Mouse (Mus musculus) 416B (cell line): ENCODE measurements around the gene Pax5.

Experiments
- DNase-seq: peaks from one replicate; pipeline ENCODE4 v3.0.0; 2011; ENCODE audit warnings: low read depth

Pax5 gene

GRCm38 (mm10) chr4:44597965-44598364 lies 112.3 kb downstream of the Pax5 start:
- DNase-seq: no peak

DNA sequence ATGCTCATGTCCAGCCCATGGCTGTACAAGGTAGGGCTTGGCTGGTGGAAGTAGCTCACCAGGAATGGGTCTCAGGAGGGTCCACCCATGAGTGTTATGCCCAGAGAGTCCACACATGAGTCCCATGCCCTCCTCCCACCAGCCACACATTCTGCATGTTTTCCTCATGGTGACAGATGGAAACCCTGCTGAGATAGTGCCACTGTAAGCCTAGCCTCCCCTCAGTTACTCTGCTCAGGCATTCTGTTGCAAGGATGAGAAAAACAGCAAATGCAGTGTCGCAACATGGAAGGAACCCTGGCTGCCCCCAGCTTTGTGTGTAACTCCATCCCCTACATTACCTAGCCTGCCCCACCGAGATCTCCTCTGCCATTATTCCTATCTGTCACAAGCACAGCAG lies 117.2 kb downstream of the Pax5 start:
- no peak for DNase-seq

GRCm38 (mm10) chr4:44582687-44583086 lies 127.6 kb downstream of the Pax5 start:
- peak; percentile 30 for DNase-seq

DNA sequence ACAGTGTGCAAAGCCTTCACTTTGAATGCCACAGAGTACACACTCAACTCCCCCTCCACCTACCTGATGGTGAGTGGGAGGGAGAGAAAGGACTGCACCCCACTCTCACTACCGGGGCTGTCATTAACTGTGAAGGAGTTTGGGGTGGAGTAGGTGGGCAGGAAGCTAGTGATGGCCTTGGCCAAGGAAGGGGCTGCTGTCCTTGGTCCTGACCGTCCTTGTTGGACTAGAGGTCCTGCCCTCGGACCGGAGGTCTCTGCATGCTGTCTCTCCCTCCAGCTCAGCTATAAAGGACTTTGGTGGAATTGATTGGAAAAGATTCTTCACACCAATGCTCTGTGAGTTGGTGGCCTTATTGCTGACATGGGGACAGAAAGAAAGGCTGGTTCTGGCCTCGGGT lies 131.7 kb downstream of the Pax5 start:
- DNase-seq: peak; percentile 33

DNA sequence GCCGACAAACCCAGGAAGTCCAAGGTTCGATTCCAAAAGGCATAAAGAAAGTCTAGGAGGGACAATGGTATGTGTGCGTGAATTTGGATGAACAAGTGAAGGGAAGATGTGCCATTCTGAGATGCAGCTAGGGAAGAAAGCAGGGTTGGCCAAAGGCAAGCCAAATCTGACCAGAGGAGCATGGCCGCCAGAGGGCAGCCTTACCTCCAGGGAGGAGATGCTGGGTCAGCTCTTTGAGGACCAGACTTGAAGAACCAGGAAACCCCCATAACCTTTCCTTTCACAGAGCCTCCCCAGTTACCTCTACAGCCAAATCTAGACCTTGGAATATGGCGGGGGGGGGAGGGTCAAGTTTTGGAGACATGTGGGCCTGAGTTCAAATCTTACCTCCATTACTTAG lies 133.0 kb downstream of the Pax5 start:
- DNase-seq: peak; percentile 47

GRCm38 (mm10) chr4:44576786-44577185 lies 133.5 kb downstream of the Pax5 start:
- no peak for DNase-seq

DNA sequence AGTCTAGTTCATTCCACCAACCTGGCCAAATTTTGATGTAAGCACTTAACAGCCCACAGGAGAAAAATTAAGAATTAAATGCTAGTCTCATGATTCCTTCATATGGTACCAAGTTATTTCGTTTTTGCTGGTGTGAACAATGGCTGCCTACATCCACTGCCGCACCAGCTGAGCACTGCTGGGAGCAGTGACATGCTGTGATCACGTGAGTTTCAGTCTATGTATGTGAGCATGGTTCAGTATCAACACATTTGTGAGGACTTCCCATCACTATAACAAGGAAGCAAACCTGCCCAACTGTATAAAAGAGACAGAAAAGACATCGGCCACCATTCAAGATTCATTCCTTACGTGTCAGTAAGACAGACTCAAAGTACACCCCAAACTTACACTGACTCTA lies 137.3 kb downstream of the Pax5 start:
- no peak for DNase-seq

- DNase-seq: no peak
Observed at GRCm38 (mm10) chr4:44572373-44572772, 137.9 kb downstream of the Pax5 start.

DNA sequence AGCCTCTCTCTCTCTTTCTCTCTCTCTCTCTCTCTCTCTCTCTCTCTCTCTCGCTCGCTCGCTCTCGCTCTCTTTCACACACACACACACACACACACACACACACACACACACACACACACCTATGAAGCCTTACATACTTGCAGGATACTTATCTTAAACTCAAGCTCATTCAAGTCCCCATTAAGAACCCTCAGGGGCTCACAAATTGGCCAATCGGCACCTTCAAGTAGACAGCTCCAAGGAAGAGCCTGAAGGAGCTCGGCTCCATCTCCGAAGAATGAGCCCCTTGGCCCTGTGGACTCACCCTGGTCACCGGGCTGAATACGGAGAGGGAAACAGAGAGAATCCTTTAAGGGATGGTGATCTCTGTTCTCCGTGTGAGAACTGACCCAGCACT lies 141.1 kb downstream of the Pax5 start:
- no peak for DNase-seq

DNA sequence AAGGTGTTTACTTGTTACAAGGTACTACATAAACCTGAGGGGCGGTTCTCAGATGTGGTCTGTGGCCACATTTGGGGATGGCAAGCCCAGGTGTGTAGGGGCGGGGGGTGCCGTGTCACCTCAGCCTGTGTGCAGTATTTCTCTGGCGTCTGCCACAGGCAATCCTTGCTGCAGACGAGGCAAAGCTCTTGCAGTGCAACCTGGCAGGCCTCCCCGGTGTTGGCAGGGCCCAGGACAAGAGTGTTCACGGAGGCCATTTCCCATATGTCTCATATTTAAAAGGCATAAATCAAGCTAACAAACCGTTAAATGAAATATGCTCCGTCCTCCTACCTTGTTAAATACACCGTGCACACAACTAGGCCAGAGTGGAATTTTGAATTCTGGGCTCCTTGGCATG lies 141.6 kb downstream of the Pax5 start:
- DNase-seq: no peak

DNA sequence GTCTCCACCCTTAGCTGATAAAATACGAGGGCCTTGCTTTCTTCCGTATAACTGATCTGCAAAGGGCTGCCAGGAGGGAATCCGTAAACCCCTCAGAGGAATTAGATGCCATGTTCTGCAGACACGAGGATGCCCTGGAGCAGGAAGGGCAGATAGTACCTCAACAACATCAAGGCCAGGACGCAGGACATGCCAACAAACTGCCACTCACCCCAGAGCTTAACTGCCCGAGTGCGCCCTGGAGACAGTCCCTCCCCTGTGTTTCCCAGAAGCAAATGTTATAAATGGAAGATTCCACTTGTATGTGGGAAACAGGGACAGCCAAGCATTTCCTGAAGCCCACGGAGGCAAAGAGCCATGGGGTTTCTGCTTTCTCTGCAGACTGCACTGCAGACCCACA lies 143.9 kb downstream of the Pax5 start:
- DNase-seq: no peak

- DNase-seq: peak; percentile 10
Observed at GRCm38 (mm10) chr4:44565126-44566082, 144.9 kb downstream of the Pax5 start.

DNA sequence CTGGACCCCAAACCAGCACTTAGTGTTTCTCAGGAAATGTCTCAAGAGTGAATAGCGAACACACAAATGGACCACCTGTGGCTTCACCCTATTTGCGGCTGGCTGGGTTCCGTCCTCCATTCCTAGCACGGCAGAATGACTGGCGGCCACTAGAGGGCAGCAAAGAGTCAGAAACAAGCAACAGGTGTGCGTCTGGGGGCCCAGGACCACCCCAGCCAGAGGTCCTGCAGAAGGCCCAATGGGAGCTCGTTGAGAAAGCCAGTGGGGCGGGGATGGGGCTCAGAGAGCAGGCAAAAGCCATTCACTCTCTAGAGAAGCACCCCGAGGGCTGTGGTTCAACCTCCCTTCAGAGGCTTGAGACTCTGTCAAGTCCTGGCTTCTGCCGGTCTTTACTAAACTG lies 145.7 kb downstream of the Pax5 start:
- peak; percentile 55 for DNase-seq

GRCm38 (mm10) chr4:44560956-44561355 lies 149.3 kb downstream of the Pax5 start:
- DNase-seq: no peak

DNA sequence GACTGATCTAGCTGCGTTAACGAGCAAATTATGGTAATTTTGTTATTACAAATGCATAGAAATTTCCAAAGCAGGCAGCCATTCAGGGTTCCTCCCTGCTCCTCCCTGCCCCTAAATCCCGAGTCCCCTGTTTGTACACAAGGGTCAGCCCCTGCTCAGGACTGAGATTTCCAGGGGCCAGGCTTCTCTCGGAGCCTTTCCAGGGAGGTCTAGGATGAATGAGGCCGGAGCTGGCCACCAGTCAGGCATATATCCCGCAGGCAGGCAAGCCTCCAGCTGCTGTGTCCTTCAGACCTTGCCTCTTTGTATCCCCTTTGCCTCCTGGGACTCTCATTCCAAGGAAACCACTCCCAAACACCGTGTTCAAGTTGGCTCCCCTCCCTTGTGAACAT lies 151.7 kb downstream of the Pax5 start:
- DNase-seq: no peak

- no peak for DNase-seq
Observed at GRCm38 (mm10) chr4:44557815-44558563, 152.3 kb downstream of the Pax5 start.

DNA sequence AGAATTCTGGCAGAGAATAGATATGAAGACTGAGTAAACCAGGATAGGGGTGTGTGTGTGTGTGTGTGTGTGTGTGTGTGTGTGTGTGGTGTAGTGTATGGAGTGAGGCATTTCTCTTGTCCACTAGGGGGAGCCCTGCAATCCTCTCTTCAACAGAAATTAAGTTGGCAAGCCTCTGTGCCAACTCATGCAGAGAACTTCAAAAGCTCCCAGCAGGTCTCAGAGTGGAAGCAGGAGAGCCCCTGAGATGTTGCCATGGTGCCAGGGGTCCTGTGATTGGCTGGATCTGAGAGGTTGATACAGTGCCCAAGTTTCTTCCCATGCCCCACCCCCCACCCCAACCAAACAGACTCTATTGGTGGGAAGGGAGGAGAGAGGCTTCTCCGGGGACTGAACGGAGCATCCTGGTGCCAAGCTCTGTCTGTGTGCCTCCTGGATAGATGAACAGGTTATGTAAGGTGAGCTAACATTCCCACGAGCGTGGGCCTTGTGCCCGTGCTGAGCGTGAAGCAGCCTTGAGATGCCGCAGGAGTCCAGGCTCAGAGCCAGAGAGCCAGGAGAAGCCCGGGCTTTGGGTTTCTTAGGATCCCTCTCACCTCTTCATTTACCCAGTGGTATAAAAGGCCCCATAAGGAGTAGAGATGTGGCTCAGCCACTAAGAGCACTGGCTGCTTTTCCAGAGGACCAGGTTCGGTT lies 153.6 kb downstream of the Pax5 start:
- no peak for DNase-seq

- no peak for DNase-seq
Observed at GRCm38 (mm10) chr4:44555576-44555975, 154.7 kb downstream of the Pax5 start.

DNA sequence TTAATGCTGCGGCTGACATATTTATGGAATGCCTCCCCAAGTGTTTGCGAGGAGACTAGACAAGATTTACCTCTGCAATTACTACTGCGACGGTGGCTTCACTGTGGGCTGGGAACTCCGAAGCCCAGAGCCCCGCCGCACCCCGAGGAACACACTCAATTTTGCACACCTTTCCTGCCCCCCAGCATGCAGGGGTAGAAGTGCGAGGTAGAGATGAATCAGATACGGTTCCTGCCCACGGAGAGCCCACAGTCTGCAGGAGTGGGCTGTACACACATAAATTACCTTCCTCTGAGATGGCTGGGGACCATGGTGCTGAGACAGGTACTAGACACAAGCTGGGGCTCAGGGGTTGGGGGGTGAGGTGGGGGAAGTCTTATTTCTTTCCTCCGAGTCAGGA lies 158.8 kb downstream of the Pax5 start:
- no peak for DNase-seq

DNA sequence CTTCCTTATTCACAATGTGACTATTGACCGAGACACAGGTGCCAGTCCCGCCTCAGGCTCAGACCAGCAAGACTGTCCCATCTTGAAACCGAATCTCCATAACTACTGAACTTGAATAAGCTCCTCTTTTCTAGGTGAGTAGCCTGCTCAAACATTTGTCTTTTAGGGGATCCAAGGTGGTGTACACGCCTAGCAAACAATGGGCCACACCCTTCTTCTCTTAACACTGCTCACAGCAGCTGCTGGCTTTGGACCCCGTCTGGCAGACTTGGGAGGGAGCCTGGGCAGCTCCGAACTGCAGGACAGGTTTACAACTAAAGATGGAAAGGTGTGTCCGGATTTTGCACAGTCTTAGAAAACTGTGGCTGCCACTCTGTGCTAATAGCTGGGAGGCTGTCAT lies 161.3 kb downstream of the Pax5 start:
- DNase-seq: no peak

DNA sequence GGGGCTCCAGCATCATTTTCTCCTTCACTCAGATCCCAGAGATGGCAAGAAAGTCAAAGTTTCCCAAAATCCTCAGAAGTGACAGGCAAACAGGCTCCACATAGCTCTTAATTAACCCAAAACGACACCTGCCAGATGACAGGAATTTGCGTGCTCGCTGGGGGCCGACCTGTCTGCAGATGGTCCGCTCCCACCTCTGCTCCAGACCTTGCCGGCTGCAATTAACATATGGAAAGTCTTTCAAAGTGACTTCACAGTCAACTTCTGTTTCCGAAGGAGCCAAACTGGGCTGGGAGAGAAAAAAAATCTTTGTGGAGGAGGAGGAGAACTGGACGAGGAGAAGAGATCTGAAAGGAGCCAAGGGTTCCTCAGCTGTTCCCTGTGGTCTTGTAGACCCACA lies 164.6 kb downstream of the Pax5 start:
- no peak for DNase-seq

DNA sequence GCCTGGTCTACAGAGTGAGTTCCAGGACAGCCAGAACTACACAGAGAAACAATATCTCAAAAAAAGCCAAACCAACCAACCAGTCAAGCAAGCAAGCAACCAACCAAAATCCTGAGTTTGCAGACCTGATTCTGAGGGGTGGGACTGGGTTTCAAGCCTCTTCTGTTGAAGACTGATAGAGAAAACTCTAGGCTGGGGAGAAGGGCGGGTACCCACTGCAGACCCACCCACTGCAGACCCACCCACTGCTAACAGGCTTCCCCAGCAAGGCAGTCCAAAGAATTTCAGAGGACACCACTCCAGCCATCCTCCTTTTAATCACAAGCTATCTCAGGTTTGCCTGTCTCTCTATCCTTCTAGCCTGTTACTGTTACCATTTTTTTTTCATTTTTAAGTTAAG lies 165.8 kb downstream of the Pax5 start:
- DNase-seq: no peak

DNA sequence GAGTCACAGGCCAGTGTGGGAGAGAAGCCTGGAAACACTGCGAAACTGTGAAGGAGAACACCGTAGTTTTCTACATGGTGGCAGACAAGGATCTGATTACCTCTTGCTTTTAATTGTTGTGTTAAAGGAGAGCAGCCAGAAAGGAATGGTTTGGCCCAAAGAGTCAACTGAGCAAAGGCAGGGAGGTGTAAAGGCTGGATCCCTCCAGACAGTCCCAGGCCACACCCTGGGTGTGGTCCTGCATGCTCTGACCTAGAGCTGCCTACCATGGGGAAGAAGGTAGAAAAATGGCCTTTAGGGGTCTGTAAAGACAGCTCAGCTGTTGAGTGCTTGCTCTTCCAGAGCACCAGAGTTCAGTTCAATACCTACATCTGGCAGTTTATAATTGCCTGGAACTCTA lies 166.4 kb downstream of the Pax5 start:
- DNase-seq: no peak
